17 mouse cellular contexts compared by ENCODE assay signal in the genomic region with DNA sequence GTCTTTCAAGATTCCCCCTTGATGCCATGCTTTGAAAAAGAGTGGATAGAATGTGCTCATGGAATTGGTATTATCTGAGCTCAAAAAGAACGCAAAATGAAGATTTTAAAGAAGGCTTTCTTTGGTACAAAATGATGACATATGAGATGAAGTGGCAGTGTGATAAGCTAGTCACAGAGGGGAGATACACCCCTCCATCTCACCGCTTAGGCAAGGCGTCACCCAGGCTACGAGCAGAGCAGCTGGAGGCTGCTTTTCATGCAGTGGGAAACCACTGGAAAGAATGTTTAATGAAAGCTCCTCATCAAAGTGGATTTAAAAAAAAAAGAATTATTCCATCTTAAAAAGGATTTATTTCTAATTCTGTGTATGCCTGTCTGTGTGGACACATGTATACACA. TPM values are rescaled to one million over a fixed set of nuclear protein-coding genes. Genes with fewer than 3 reads are reported as not detected.
DNase-seq lines count a peak whose midpoint lies in the region; ATAC-seq and TF ChIP-seq lines count a peak whose summit lies in the region.
"Had no signal": no experiment of that assay in that cellular context is flagged by ENCODE, and none has a peak within 500 bp of the region (broad histone marks: within the 10 kb centered on the region; RNA-seq: fewer than 3 reads in every experiment).

No protein-coding gene starts in this region.

- 40% methylated on average over 4 of the region's 4 CpGs for WGBS in heart, postnatal 0 days
- WGBS in midbrain, embryonic 14.5 days, result 57% methylated on average over 4 of the region's 4 CpGs
- 85% methylated on average over 4 of the region's 4 CpGs for WGBS in midbrain, embryonic 11.5 days
- WGBS in midbrain, postnatal 0 days, result 35% methylated on average over 4 of the region's 4 CpGs

- no peak overlapping the region for H3K9ac ChIP-seq in heart, postnatal 0 days (replicated peaks; ENCODE audit: low read depth, low read length)
- no peak overlapping the region for H3K9ac ChIP-seq in midbrain, embryonic 14.5 days (replicated peaks; ENCODE audit: low read length)
- H3K9ac ChIP-seq in midbrain, embryonic 11.5 days (ENCODE audit: low read length), result no peak overlapping the region
- H3K9ac ChIP-seq in midbrain, postnatal 0 days (replicated peaks; ENCODE audit: low read length, poor library complexity, severe bottlenecking), result no peak overlapping the region
- H3K9ac ChIP-seq: embryonic facial prominence, embryonic 15.5 days; liver, embryonic 15.5 days had no signal

- no peaks in the 10 kb centered on the region for H3K9me3 ChIP-seq in heart, postnatal 0 days (replicated peaks; ENCODE audit: control insufficient read depth, low read length)
- H3K9me3 ChIP-seq in midbrain, embryonic 14.5 days (ENCODE audit: control insufficient read depth, low read length), result no peaks in the 10 kb centered on the region
- no peaks in the 10 kb centered on the region for H3K9me3 ChIP-seq in midbrain, embryonic 11.5 days (ENCODE audit: control insufficient read depth, low read length)
- H3K9me3 ChIP-seq in midbrain, postnatal 0 days (ENCODE audit: low read length), result no peaks in the 10 kb centered on the region
- H3K9me3 ChIP-seq: embryonic facial prominence, embryonic 15.5 days; hindbrain, embryonic 10.5 days; liver, embryonic 15.5 days had no signal

- no peaks in the 10 kb centered on the region for H3K27me3 ChIP-seq in heart, postnatal 0 days (ENCODE audit: control insufficient read depth, insufficient read depth, low read length)
- H3K27me3 ChIP-seq in midbrain, embryonic 14.5 days (ENCODE audit: control insufficient read depth, insufficient read depth, low read length), result no peaks in the 10 kb centered on the region
- no peaks in the 10 kb centered on the region for H3K27me3 ChIP-seq in midbrain, embryonic 11.5 days (ENCODE audit: control insufficient read depth, insufficient read depth, low read length)
- H3K27me3 ChIP-seq in midbrain, postnatal 0 days (ENCODE audit: insufficient read depth, low read length), result no peaks in the 10 kb centered on the region
- H3K27me3 ChIP-seq: embryonic facial prominence, embryonic 15.5 days; liver, embryonic 15.5 days had no signal

- intact Hi-C loops in heart, postnatal 14 days (cut with DNase I), result no loop called here
- intact Hi-C loops in heart, postnatal 25 days (cut with DNase I), result no loop called here

- no peak for ATAC-seq in heart, postnatal 0 days (ENCODE audit: insufficient read depth, low read depth)
- ATAC-seq in midbrain, embryonic 14.5 days (ENCODE audit: low FRiP score, low TSS enrichment), result no peak
- no peak for ATAC-seq in midbrain, embryonic 11.5 days (ENCODE audit: low FRiP score)
- ATAC-seq in midbrain, postnatal 0 days (ENCODE audit: low FRiP score), result no peak

- no peak overlapping the region for H3K4me2 ChIP-seq in heart, postnatal 0 days (ENCODE audit: low read depth, low read length)
- no peak overlapping the region for H3K4me2 ChIP-seq in midbrain, embryonic 14.5 days (ENCODE audit: low read length)
- H3K4me2 ChIP-seq in midbrain, embryonic 11.5 days, result no peak overlapping the region
- no peak overlapping the region for H3K4me2 ChIP-seq in midbrain, postnatal 0 days (ENCODE audit: low read depth, low read length, poor library complexity, severe bottlenecking)
- H3K4me2 ChIP-seq: embryonic facial prominence, embryonic 15.5 days; liver, embryonic 15.5 days had no signal

- peaks cover 24% of the 10 kb centered on the region for H3K4me1 ChIP-seq in heart, postnatal 0 days (ENCODE audit: control insufficient read depth, insufficient read depth)
- no peaks in the 10 kb centered on the region for H3K4me1 ChIP-seq in midbrain, embryonic 14.5 days (ENCODE audit: control insufficient read depth, insufficient read depth, low read length)
- H3K4me1 ChIP-seq in midbrain, embryonic 11.5 days (ENCODE audit: control insufficient read depth, insufficient read depth, low read length), result no peaks in the 10 kb centered on the region
- peaks cover 5% of the 10 kb centered on the region for H3K4me1 ChIP-seq in midbrain, postnatal 0 days (ENCODE audit: insufficient read depth, low read length)
- H3K4me1 ChIP-seq: embryonic facial prominence, embryonic 15.5 days had no signal

- peak overlapping the region; percentile 90 for H3K27ac ChIP-seq in heart, postnatal 0 days (ENCODE audit: low read depth)
- no peak overlapping the region for H3K27ac ChIP-seq in midbrain, embryonic 14.5 days (replicated peaks; ENCODE audit: low read depth, low read length)
- H3K27ac ChIP-seq in midbrain, embryonic 11.5 days (ENCODE audit: low read depth, low read length), result no peak overlapping the region
- H3K27ac ChIP-seq in midbrain, postnatal 0 days (ENCODE audit: low read depth, low read length), result peak overlapping the region; percentile 67
- H3K27ac ChIP-seq: embryonic facial prominence, embryonic 15.5 days; hindbrain, embryonic 10.5 days; liver, embryonic 15.5 days had no signal

- peak; percentile 76 for DNase-seq in heart, adult 11 months
- no peak for DNase-seq in heart, postnatal 14 days
- no peak for DNase-seq in heart, postnatal 0 days (ENCODE audit: low spot score)
- no peak for DNase-seq in heart, postnatal 25 days (ENCODE audit: low spot score)
- peak; percentile 3 for DNase-seq in midbrain, embryonic 14.5 days
- DNase-seq in midbrain, embryonic 11.5 days (ENCODE audit: low spot score, missing footprints), result no peak
- no peak for DNase-seq in midbrain, postnatal 0 days (ENCODE audit: low spot score)
- DNase-seq: B cell, adult 2 months; cerebellum, adult 18-20 months; cerebellum, postnatal 36 days; gastrocnemius, postnatal 36 days; kidney, adult 18-20 months; right cerebral cortex, postnatal 4 days; thymus, adult 2 months had no signal

- TF ChIP-seq CTCF in heart, postnatal 0 days (IDR thresholded peaks at IDR 0.05; ENCODE audit: low read depth), result no peak
- no peak for TF ChIP-seq CTCF in midbrain, postnatal 0 days (IDR thresholded peaks at IDR 0.05)

- no peak overlapping the region for H3K4me3 ChIP-seq in heart, postnatal 0 days (ENCODE audit: low read depth, low read length)
- H3K4me3 ChIP-seq in midbrain, embryonic 14.5 days (replicated peaks; ENCODE audit: low read depth, low read length), result no peak overlapping the region
- H3K4me3 ChIP-seq in midbrain, embryonic 11.5 days (ENCODE audit: low read depth, low read length), result no peak overlapping the region
- H3K4me3 ChIP-seq in midbrain, postnatal 0 days (ENCODE audit: low read depth, low read length), result no peak overlapping the region
- H3K4me3 ChIP-seq: embryonic facial prominence, embryonic 15.5 days; hindbrain, embryonic 10.5 days; liver, embryonic 15.5 days had no signal

- no peak for TF ChIP-seq EP300 in heart, postnatal 0 days (IDR thresholded peaks at IDR 0.05; ENCODE audit: low read depth)

- no peaks in the 10 kb centered on the region; the same call in 1 of the 2 replicates for H3K36me3 ChIP-seq in heart, postnatal 0 days (replicated peaks; ENCODE audit: control insufficient read depth, insufficient read depth, low read length)
- no peaks in the 10 kb centered on the region; the same call in 1 of the 2 replicates for H3K36me3 ChIP-seq in midbrain, embryonic 14.5 days (ENCODE audit: control insufficient read depth, insufficient read depth, low read length)
- no peaks in the 10 kb centered on the region for H3K36me3 ChIP-seq in midbrain, embryonic 11.5 days (ENCODE audit: control insufficient read depth, insufficient read depth, low read length)
- H3K36me3 ChIP-seq in midbrain, postnatal 0 days (ENCODE audit: insufficient read depth, low read length), result no peaks in the 10 kb centered on the region
- H3K36me3 ChIP-seq: embryonic facial prominence, embryonic 15.5 days had no signal

RNA-seq across cellular contexts. Expression of gene Aak1, which starts 37.5 kb away (rescaled TPM):
- 100 to 1,000 TPM in 1 of 2 experiments, 10 to 100 TPM in 1; 89.4 to 100 TPM for total RNA-seq in heart, postnatal 14 days (2021)
- 24.9 and 46.7 TPM in 2 replicates for total RNA-seq in heart, postnatal 0 days (2014; rRNA removed; ENCODE audit: low replicate concordance)
- 9.2 and 10.0 TPM in 2 replicates for polyA plus RNA-seq in heart, postnatal 0 days (2015; fragmentation: Nextera tagmentation; extraction: Ambion mirVana)
- 10 to 100 TPM; 75.4 to 89.1 TPM for total RNA-seq in heart, postnatal 25 days (2021)
- 41.9 and 43.9 TPM in 2 replicates for polyA plus RNA-seq in midbrain, embryonic 14.5 days (2014; fragmentation: Nextera tagmentation; extraction: Ambion mirVana)
- 17.1 and 21.1 TPM in 2 replicates for polyA plus RNA-seq in midbrain, embryonic 11.5 days (2014; fragmentation: Nextera tagmentation; extraction: Ambion mirVana)
- total RNA-seq in midbrain, postnatal 0 days (2014; rRNA removed), result 74.4 and 79.2 TPM in 2 replicates
- polyA plus RNA-seq in midbrain, postnatal 0 days (2015; fragmentation: Nextera tagmentation; extraction: Ambion mirVana), result 29.1 and 41.8 TPM in 2 replicates

Comparison
In these comparisons a context has a peak if more than half of its experiments do, and no peak if none do; other contexts are left out.
1. DNase-seq: peak in heart, adult 11 months (single experiment) and midbrain, embryonic 14.5 days (single experiment); none in heart, postnatal 14 days (0 of 2), heart, postnatal 0 days (single experiment), heart, postnatal 25 days (single experiment), midbrain, embryonic 11.5 days (single experiment) and midbrain, postnatal 0 days (single experiment).
2. H3K27ac ChIP-seq: peak in heart, postnatal 0 days (single experiment) and midbrain, postnatal 0 days (single experiment); none in midbrain, embryonic 14.5 days (single experiment) and midbrain, embryonic 11.5 days (single experiment).